Mouse (Mus musculus) intestine, embryonic 14.5 days (tissue): ENCODE data around the gene Ndufa8. TPM values are rescaled to one million over a fixed set of nuclear protein-coding genes. Genes with fewer than 3 reads are reported as not detected.

ENCODE experiments used
- ATAC-seq: fragments of 200-750 bp; cut with Nextera tagmentation; replicated peaks from 2 replicates; pipeline ENCODE4 v1.8.0; 2017; ENCODE audit warnings: low read depth, moderate number of reproducible peaks, moderate TSS enrichment, moderate library complexity; ENCODE audit not compliant: low FRiP score, low TSS enrichment
- DNase-seq: peaks from one replicate; pipeline ENCODE4 v3.0.0-alpha.2; 2018; ENCODE audit warnings: low spot score
- H3K27ac ChIP-seq: fragments of 300-500 bp; sonication (generic); 2 replicates; pipeline ENCODE4 v1.5.1; 2014; ENCODE audit warnings: low read depth, mild to moderate bottlenecking, control low read depth
- H3K27me3 ChIP-seq: fragments of 300-500 bp; sonication (generic); replicated peaks from 2 replicates; pipeline ENCODE4 v1.6.1; 2014; ENCODE audit warnings: low read length, control low read depth; ENCODE audit not compliant: control insufficient read depth, insufficient read depth
- H3K36me3 ChIP-seq: fragments of 300-500 bp; sonication (generic); 2 replicates; pipeline ENCODE4 v1.6.1; 2014; ENCODE audit warnings: low read length, control low read depth; ENCODE audit not compliant: control insufficient read depth, insufficient read depth
- H3K4me1 ChIP-seq: fragments of 300-500 bp; sonication (generic); replicated peaks from 2 replicates; pipeline ENCODE4 v1.6.1; 2014; ENCODE audit warnings: low read length, control low read depth, mixed read lengths; ENCODE audit not compliant: control insufficient read depth, insufficient read depth
- H3K4me2 ChIP-seq: fragments of 300-500 bp; sonication (generic); 2 replicates; pipeline ENCODE4 v1.6.1; 2014; ENCODE audit warnings: low read length
- H3K4me3 ChIP-seq: fragments of 300-500 bp; sonication (generic); 2 replicates; pipeline ENCODE4 v1.5.1; 2014; ENCODE audit warnings: low read depth, low read length, control low read depth, mixed read lengths
- H3K9ac ChIP-seq: fragments of 300-500 bp; sonication (generic); 2 replicates; pipeline ENCODE4 v1.6.1; 2014; ENCODE audit warnings: mild to moderate bottlenecking, low read length
- H3K9me3 ChIP-seq: fragments of 300-500 bp; sonication (generic); 2 replicates; pipeline ENCODE4 v1.6.1; 2016; ENCODE audit warnings: low read length, control low read depth; ENCODE audit not compliant: control insufficient read depth
- WGBS: fragments of 180-500 bp; shearing (Covaris S2); extraction: QIAGEN DNeasy Blood & Tissue Kit; methylation state at CpG from one replicate; pipeline ENCODE4 v1.1.7; 2014; 5-methylcytosine and 5-hydroxymethylcytosine counted together
- polyA plus RNA-seq: library from polyadenylated mRNA; unstranded; fragments of >200 nt; fragmentation: Nextera tagmentation; extraction: Ambion mirVana; gene quantifications from 2 replicates; pipeline ENCODE4 v1.2.1, GENCODE M21; 2014

Ndufa8 gene
- polyA plus RNA-seq, 1 experiment from 2014 or later, result 289 TPM

GRCm38 (mm10) chr2:36033966-36034365 lies 15.2 kb downstream of the Ndufa8 start:
- H3K9ac ChIP-seq, result no peak overlapping the region
- no peak overlapping the region for H3K27ac ChIP-seq
- no peaks in the 10 kb centered on the region for H3K4me1 ChIP-seq
- no peak overlapping the region for H3K4me3 ChIP-seq
- H3K4me2 ChIP-seq, result no peak overlapping the region
- H3K27me3 ChIP-seq, result no peaks in the 10 kb centered on the region
- ATAC-seq (no peak), DNase-seq (no peak)
- WGBS, result 78% methylated on average over 7 of the region's 7 CpGs
- no peaks in the 10 kb centered on the region for H3K9me3 ChIP-seq
- H3K36me3 ChIP-seq, result peaks cover 30% of the 10 kb centered on the region

- no peaks in the 10 kb centered on the region for H3K27me3 ChIP-seq
- H3K4me3 ChIP-seq, result no peak overlapping the region
- DNase-seq (no peak), ATAC-seq (no peak)
- no peak overlapping the region for H3K4me2 ChIP-seq
- H3K36me3 ChIP-seq, result peaks cover 24% of the 10 kb centered on the region
- no peaks in the 10 kb centered on the region for H3K9me3 ChIP-seq
- WGBS, result 79% methylated on average over 7 of the region's 7 CpGs
- H3K9ac ChIP-seq, result no peak overlapping the region
- H3K27ac ChIP-seq, result no peak overlapping the region
- H3K4me1 ChIP-seq, result no peaks in the 10 kb centered on the region
Measured at GRCm38 (mm10) chr2:36032884-36033283, 16.3 kb downstream of the Ndufa8 start.

- Histone ChIP-seq H3K9ac (no peak overlapping the region), H3K27ac (no peak overlapping the region), H3K27me3 (no peaks in the 10 kb centered on the region), H3K4me2 (no peak overlapping the region), H3K4me1 (no peaks in the 10 kb centered on the region), H3K9me3 (no peaks in the 10 kb centered on the region), H3K36me3 (no peaks in the 10 kb centered on the region), H3K4me3 (no peak overlapping the region)
- DNase-seq (no peak), ATAC-seq (no peak)
- WGBS, result 49% methylated on average over 3 of the region's 3 CpGs
Measured at GRCm38 (mm10) chr2:36023291-36023690, 25.9 kb downstream of the Ndufa8 start.

GRCm38 (mm10) chr2:36021385-36022159 lies 27.6 kb downstream of the Ndufa8 start:
- H3K4me1 ChIP-seq, result no peaks in the 10 kb centered on the region
- H3K4me3 ChIP-seq, result 0 out of 2 replicates have a peak overlapping the region, but pooled peaks have one; percentile 6
- no peaks in the 10 kb centered on the region for H3K27me3 ChIP-seq
- DNase-seq (peak; percentile 94), ATAC-seq (peak; percentile 60)
- no peaks in the 10 kb centered on the region for H3K36me3 ChIP-seq
- no peak overlapping the region for H3K27ac ChIP-seq
- peak overlapping the region; percentile 49 for H3K4me2 ChIP-seq
- WGBS, result 9% methylated on average over 32 of the region's 32 CpGs
- no peaks in the 10 kb centered on the region for H3K9me3 ChIP-seq
- H3K9ac ChIP-seq, result no peak overlapping the region

GRCm38 (mm10) chr2:36013010-36013409 lies 36.2 kb downstream of the Ndufa8 start:
- ATAC-seq (no peak), DNase-seq (no peak)
- H3K27ac ChIP-seq, result no peak overlapping the region
- H3K4me1 ChIP-seq, result peaks cover 4% of the 10 kb centered on the region; the same call in 1 of the 2 replicates
- WGBS, result 62% methylated on average over 12 of the region's 12 CpGs
- H3K27me3 ChIP-seq, result peaks cover 31% of the 10 kb centered on the region
- no peaks in the 10 kb centered on the region for H3K9me3 ChIP-seq
- H3K4me3 ChIP-seq, result no peak overlapping the region
- no peak overlapping the region for H3K9ac ChIP-seq
- no peak overlapping the region for H3K4me2 ChIP-seq
- no peaks in the 10 kb centered on the region for H3K36me3 ChIP-seq

- Histone ChIP-seq H3K27ac (no peak overlapping the region), H3K27me3 (peaks cover 31% of the 10 kb centered on the region), H3K9me3 (no peaks in the 10 kb centered on the region), H3K4me1 (peaks cover 4% of the 10 kb centered on the region; the same call in 1 of the 2 replicates), H3K4me3 (peak overlapping the region; percentile 46), H3K9ac (peak overlapping the region; percentile 29; the same call in 1 of the 2 replicates), H3K36me3 (no peaks in the 10 kb centered on the region), H3K4me2 (peak overlapping the region; percentile 63)
- 1% methylated on average over 43 of the region's 44 CpGs for WGBS
- DNase-seq (peak; percentile 75), ATAC-seq (peak; percentile 16; the same call in 1 of the 2 replicates)
Measured at GRCm38 (mm10) chr2:36011331-36011825, 37.8 kb downstream of the Ndufa8 start.

- H3K4me2 ChIP-seq, result peak overlapping the region; percentile 63; the same call in 1 of the 2 replicates
Measured at GRCm38 (mm10) chr2:36010579-36010978, 38.6 kb downstream of the Ndufa8 start.

GRCm38 (mm10) chr2:36009386-36009785 lies 39.8 kb downstream of the Ndufa8 start:
- Histone ChIP-seq H3K9me3 (no peaks in the 10 kb centered on the region), H3K36me3 (no peaks in the 10 kb centered on the region), H3K9ac (no peak overlapping the region), H3K27ac (no peak overlapping the region), H3K4me3 (no peak overlapping the region), H3K27me3 (peaks cover 31% of the 10 kb centered on the region), H3K4me1 (peaks cover 4% of the 10 kb centered on the region; the same call in 1 of the 2 replicates), H3K4me2 (no peak overlapping the region)
- ATAC-seq, result 0 out of 2 replicates have a peak, but pooled peaks have one; percentile 33
- peak; percentile 85 for DNase-seq
- 24% methylated on average over 4 of the region's 4 CpGs for WGBS

More at GRCm38 (mm10) chr2:36010579-36010978, 38.6 kb downstream of the Ndufa8 start:
- Histone ChIP-seq H3K27me3 (peaks cover 31% of the 10 kb centered on the region), H3K27ac (no peak overlapping the region), H3K9ac (no peak overlapping the region), H3K4me1 (peaks cover 4% of the 10 kb centered on the region; the same call in 1 of the 2 replicates), H3K9me3 (no peaks in the 10 kb centered on the region), H3K4me3 (no peak overlapping the region), H3K36me3 (no peaks in the 10 kb centered on the region)
- DNase-seq, result no peak
- no peak for ATAC-seq
- 45% methylated on average over 8 of the region's 8 CpGs for WGBS
